Mouse (Mus musculus) neural tube, embryonic 12.5 days (tissue): ENCODE results near the gene Ppp1r12b. TPM values are rescaled to one million over a fixed set of nuclear protein-coding genes. Genes with fewer than 3 reads are reported as not detected.

ENCODE experiments used
- ATAC-seq: fragments of 200-750 bp; cut with Nextera tagmentation; 2 replicates; pipeline ENCODE4 v1.8.0; 2017; ENCODE audit warnings: low read depth, mild to moderate bottlenecking, moderate TSS enrichment, moderate library complexity; ENCODE audit not compliant: low FRiP score
- H3K27ac ChIP-seq: fragments of 300-500 bp; sonication (generic); 2 replicates; pipeline ENCODE4 v1.5.1; 2016
- H3K27me3 ChIP-seq: fragments of 300-500 bp; sonication (generic); replicated peaks from 2 replicates; pipeline ENCODE4 v1.6.1; 2016; ENCODE audit warnings: mild to moderate bottlenecking
- H3K36me3 ChIP-seq: fragments of 300-500 bp; sonication (generic); 2 replicates; pipeline ENCODE4 v1.6.1; 2016; ENCODE audit warnings: mild to moderate bottlenecking
- H3K4me1 ChIP-seq: fragments of 300-500 bp; sonication (generic); 2 replicates; pipeline ENCODE4 v1.6.1; 2016
- H3K4me2 ChIP-seq: fragments of 300-500 bp; sonication (generic); replicated peaks from 2 replicates; pipeline ENCODE4 v1.6.1; 2016; ENCODE audit warnings: mild to moderate bottlenecking
- H3K4me3 ChIP-seq: fragments of 300-500 bp; sonication (generic); 2 replicates; pipeline ENCODE4 v1.5.1; 2016
- H3K9ac ChIP-seq: fragments of 300-500 bp; sonication (generic); 2 replicates; pipeline ENCODE4 v1.6.1; 2016; ENCODE audit warnings: mild to moderate bottlenecking
- H3K9me3 ChIP-seq: fragments of 300-500 bp; sonication (generic); 2 replicates; pipeline ENCODE4 v1.6.1; 2016; ENCODE audit warnings: mild to moderate bottlenecking
- WGBS: fragments of 180-500 bp; shearing (Covaris S2); methylation state at CpG from one replicate; pipeline ENCODE4 v1.1.7; 2016; 5-methylcytosine and 5-hydroxymethylcytosine counted together
- microRNA-seq: library from miRNA; unstranded; fragments of <30 nt; microRNA quantifications from one replicate; pipeline ENCODE4, GENCODE M21; 2017
- polyA plus RNA-seq: library from polyadenylated mRNA; unstranded; fragments of >200 nt; fragmentation: Nextera tagmentation; extraction: Ambion mirVana; gene quantifications from 2 replicates; pipeline ENCODE4 v1.2.1, GENCODE M21; 2016

The Ppp1r12b gene
- polyA plus RNA-seq, 1 experiment from 2014 or later = 11.8 TPM

DNA sequence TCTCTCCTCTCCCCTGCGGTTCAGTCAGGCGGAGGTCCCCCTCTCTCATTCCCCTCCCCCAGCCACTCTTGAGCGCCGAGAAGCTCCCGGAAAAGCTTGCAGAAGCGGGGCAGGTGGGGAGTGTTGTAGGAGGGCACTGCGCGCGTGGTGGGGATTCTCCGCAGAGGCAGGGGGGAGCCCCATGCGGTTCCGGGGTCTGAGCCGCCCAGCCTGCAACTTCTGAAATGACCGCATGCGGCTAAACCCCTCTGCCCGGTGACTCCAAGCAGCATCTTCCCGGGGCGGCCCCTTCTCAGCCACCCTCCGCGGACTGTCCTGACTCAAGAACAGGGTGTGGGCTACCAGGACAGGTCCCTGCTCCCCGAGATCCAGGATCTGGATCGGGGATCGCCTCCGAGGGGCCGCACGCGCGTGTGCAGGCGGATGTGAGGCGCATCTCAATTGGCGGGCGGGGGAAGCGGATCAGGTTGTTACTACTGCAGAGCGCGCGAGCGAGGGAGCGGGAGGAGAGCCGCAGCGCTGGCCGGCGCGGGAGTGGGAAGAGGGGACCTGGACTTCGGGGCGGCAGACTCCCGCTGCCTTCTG lies 246.8 kb downstream of the Ppp1r12b start:
- ATAC-seq = peak; percentile 33
- Histone ChIP-seq H3K9ac (peak overlapping the region; percentile 63), H3K9me3 (no peaks in the 10 kb centered on the region), H3K4me2 (peak overlapping the region; percentile 96), H3K36me3 (no peaks in the 10 kb centered on the region), H3K27ac (no peak overlapping the region), H3K27me3 (peaks cover 42% of the 10 kb centered on the region), H3K4me3 (peak overlapping the region; percentile 51), H3K4me1 (peaks cover 44% of the 10 kb centered on the region)
- WGBS = under 1% methylated on average over 46 of the region's 46 CpGs

DNA sequence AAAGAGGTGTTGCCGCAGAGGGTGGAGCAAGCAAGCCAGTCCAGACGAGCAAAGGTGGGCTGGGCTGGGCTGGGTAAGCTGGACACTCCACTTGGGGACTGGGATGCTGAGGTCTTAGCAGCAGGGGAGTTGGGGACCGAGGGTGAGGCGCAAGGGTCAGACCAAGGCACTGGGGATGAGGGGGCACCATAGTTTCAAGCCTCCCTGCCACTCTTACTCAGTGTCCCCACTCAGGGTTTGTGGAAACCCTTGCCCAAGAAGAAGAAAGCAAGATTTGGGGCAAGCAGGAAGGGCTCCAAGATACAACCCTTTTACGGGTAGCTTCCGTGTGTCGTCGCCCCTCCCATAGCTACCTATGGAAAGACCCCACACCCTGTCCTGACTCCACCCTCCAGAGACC lies 247.5 kb downstream of the Ppp1r12b start:
- H3K4me1 ChIP-seq = peaks cover 38% of the 10 kb centered on the region
- WGBS = 15% methylated on average over 8 of the region's 8 CpGs
- peak; percentile 1; the same call in 1 of the 2 replicates for ATAC-seq
- H3K4me2 ChIP-seq = peak overlapping the region; percentile 96
- H3K9me3 ChIP-seq = no peaks in the 10 kb centered on the region
- peaks cover 42% of the 10 kb centered on the region for H3K27me3 ChIP-seq
- H3K4me3 ChIP-seq = peak overlapping the region; percentile 51
- no peak overlapping the region for H3K27ac ChIP-seq
- peak overlapping the region; percentile 63 for H3K9ac ChIP-seq
- H3K36me3 ChIP-seq = no peaks in the 10 kb centered on the region

DNA sequence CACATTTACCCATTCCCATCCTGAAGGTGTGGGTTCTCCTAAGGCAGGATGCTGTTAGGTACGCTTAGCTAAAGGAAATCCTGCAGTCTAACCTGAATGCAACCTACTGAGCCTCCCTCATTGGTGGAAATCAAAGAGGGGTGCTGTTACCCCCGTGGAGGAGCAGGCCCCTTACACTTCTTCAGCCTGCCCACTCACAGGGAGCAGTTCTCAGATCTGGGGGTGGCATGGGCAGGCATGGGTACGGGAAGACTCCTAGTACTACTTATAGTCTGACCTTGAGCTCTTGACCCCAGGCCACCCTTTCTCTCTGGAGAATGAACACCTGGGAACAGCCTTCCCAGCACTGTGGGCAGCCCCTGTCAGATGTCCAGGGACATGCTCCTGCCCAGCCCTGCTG lies 248.2 kb downstream of the Ppp1r12b start:
- no peak for ATAC-seq
- Histone ChIP-seq H3K4me3 (no peak overlapping the region), H3K27me3 (peaks cover 42% of the 10 kb centered on the region), H3K36me3 (no peaks in the 10 kb centered on the region), H3K4me1 (peaks cover 36% of the 10 kb centered on the region), H3K27ac (no peak overlapping the region), H3K9ac (no peak overlapping the region), H3K9me3 (no peaks in the 10 kb centered on the region), H3K4me2 (no peak overlapping the region)
- WGBS = 81% methylated on average over 3 of the region's 3 CpGs

DNA sequence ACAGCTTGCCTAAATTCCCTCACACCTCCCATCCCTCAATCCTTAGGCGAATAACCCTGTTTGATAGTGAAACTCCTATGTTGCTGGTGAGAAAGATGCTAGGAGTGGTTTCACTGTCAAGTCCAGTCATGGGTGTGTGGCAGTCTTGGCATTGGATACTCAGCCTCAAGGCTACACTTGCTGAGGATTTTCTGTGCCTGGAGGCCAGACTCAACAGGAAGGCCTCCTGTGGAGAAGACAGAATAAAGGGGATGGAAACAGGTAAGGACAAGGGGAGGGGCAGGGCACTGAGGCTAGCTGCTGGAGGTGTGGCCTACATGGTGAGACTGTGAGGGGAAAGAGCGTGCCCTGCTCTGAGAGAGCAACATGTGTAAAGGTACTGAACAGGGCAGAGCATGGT lies 249.2 kb downstream of the Ppp1r12b start:
- no peak overlapping the region for H3K4me3 ChIP-seq
- WGBS = 55% methylated on average over 2 of the region's 2 CpGs
- peaks cover 36% of the 10 kb centered on the region for H3K4me1 ChIP-seq
- H3K27me3 ChIP-seq = peaks cover 42% of the 10 kb centered on the region
- no peak overlapping the region for H3K9ac ChIP-seq
- no peak overlapping the region for H3K4me2 ChIP-seq
- no peaks in the 10 kb centered on the region for H3K9me3 ChIP-seq
- no peaks in the 10 kb centered on the region for H3K36me3 ChIP-seq
- H3K27ac ChIP-seq = no peak overlapping the region
- no peak for ATAC-seq

Small RNA genes within 50 kb of the gene (microRNA-seq; reads per million reads assigned to microRNA genes)
- gene Gm22232 = not detected

Other genes with a start within 250 kb of the Ppp1r12b start
- 27.7 and 30.3 TPM in 2 replicates for gene Ube2t, start 6.6 kb upstream of the Ppp1r12b start, polyA plus RNA-seq
- 0.96 and 1.1 TPM in 2 replicates for gene Lgr6, start 149.3 kb upstream of the Ppp1r12b start, polyA plus RNA-seq
- 1.1 and 1.2 TPM in 2 replicates for gene Ptpn7, start 176.8 kb upstream of the Ppp1r12b start, polyA plus RNA-seq
- gene Arl8a, start 190.9 kb upstream of the Ppp1r12b start, polyA plus RNA-seq = 185 and 197 TPM in 2 replicates
- 0.11 and 0.16 TPM in 2 replicates for gene Gpr37l1, start 211.7 kb upstream of the Ppp1r12b start, polyA plus RNA-seq